Mouse (Mus musculus) heart, postnatal 10 days (tissue): Measurements from ENCODE around the gene Psmb7. TPM values are rescaled to one million over a fixed set of nuclear protein-coding genes. Genes with fewer than 3 reads are reported as not detected.
A peak's percentile ranks its signal among the peaks of the same experiment; 100 is the strongest.

Experiments used
- DNase-seq, 2 experiments: peaks; one replicate each; pipeline ENCODE4 v3.0.0; 2021
- intact Hi-C: fragments of 180-260 bp; cut with DNase I; formaldehyde crosslinking; loops from one replicate; pipeline ENCODE4 v1.15.1; 2025
- total RNA-seq, 2 experiments: library from RNA; stranded (reverse); gene quantifications; 2 replicates each; pipeline ENCODE4 v1.2.3; 2021

Psmb7 gene
- total RNA-seq, 2 experiments from 2014 or later, result 253 to 257 TPM

- no peak for DNase-seq
- intact Hi-C loops, result loop anchor here (2.0 to 5.0 kb wide), 2 partner anchors 92 to 215 kb away; no protein-coding TSS in a partner anchor
These were observed 3.3 kb upstream of the Psmb7 start for GRCm38 (mm10) chr2:38647201-38647606.

GRCm38 (mm10) chr2:38645936-38646335 is 2.0 kb upstream of the Psmb7 start:
- intact Hi-C loops, result loop anchor here (2.0 to 5.0 kb wide), 3 partner anchors 13 to 216 kb away; no protein-coding TSS in a partner anchor
- peak; percentile 76 to 84 for DNase-seq

DNA sequence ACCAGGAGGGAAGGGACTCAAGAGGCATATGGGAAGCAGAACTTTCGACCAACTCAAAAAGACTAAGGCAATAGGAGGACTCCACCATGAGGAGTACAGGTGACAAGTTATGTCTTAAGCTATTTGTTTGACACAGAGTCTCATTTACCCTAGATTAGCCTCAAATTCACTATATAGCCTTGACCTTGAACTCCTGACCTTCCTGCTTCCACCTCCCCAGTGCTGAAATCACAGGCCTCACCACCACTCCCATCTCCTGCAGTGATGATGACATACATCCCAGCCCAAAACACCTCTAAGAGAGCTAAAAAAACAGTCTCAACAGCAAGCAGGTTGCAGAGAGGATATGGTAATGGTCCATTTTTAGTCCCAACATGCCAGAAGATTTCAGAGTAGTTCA is 2.1 kb downstream of the Psmb7 start:
- intact Hi-C loops, result no loop called here

GRCm38 (mm10) chr2:38637716-38638267 is 6.1 kb downstream of the Psmb7 start:
- DNase-seq, result no peak
- intact Hi-C loops, result no loop called here

More for the DNA sequence above, 2.1 kb downstream of the Psmb7 start:
- DNase-seq, result no peak

DNA sequence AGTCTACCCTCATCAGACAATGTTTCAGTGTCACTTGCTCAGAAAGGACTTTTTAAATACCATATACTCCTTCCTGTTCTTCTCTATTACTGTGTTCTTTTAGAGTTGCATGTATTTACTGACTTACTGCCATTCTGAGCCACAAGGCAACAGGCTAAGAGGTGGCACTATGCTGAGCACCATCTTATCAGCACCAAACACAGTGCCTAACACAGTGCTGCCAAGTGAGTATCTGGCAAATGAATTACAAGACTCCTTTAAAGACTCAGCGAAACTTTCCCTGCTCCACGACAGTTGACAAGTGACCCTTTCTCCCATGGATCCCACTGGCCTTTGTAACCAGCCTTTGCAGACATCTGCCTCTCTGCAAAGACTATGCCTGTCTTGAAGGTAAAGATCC is 13.3 kb downstream of the Psmb7 start:
- intact Hi-C loops, result no loop called here
- no peak for DNase-seq

DNA sequence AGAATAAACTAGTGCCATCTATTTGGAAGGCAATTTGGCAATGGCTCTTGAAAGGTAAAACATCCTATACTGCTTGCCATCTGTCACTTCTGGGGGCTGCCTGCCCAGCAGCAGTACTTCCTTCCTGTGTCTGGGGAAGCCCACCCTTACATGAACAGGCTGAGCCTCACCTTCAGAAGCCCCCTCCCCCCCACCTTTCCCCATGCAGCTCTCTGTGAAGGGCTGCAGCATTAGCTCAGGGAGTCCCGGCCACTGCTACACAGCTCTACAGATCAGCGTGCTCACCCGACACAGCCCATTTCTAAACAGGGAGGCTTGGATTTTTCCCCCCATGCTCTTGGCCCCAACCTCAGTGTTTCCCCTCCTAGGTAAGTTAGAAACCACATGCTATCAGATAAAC is 14.4 kb downstream of the Psmb7 start:
- intact Hi-C loops, result no loop called here
- no peak for DNase-seq

GRCm38 (mm10) chr2:38628801-38629200 is 15.1 kb downstream of the Psmb7 start:
- intact Hi-C loops, result no loop called here
- no peak for DNase-seq

DNA sequence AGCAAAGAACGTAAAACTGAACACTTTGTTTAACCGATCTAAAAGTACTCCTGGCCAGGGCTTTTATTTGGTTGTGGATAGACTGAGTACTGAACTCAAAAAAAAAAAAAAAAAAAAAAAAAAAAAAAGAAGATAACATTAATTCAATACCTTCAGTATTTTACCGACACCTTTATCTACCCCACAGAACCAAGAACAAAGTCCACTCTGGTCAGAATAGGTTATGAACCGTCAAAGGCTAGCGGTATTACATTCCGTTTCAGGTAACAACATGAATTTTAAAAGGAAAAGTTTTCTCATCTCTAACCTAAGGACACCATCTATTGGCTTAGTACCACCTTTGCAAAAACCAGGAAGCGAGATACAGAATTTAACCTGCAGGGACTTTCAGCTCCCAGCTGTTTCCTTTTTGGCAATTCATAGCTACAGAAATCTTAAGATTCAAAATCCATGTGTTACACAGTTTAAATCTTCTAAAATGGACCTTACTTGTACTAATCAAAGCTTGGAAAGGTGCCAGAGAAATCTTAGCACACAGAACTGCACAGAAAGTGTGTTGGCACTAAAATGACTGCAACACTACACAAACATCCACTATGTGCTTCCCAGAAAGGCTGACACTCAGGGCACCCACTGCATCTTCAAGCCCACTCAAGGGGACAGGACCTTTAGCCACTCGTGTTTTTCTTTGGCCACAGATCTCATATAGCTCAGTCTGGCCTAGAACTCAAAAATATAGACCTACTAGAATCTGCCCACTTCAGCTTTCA is 19.9 kb downstream of the Psmb7 start:
- no peak for DNase-seq
- intact Hi-C loops, result no loop called here

GRCm38 (mm10) chr2:38623411-38623810 is 20.5 kb downstream of the Psmb7 start:
- intact Hi-C loops, result no loop called here
- DNase-seq, result no peak

GRCm38 (mm10) chr2:38621610-38622021 is 22.3 kb downstream of the Psmb7 start:
- no peak for DNase-seq
- intact Hi-C loops, result no loop called here

DNA sequence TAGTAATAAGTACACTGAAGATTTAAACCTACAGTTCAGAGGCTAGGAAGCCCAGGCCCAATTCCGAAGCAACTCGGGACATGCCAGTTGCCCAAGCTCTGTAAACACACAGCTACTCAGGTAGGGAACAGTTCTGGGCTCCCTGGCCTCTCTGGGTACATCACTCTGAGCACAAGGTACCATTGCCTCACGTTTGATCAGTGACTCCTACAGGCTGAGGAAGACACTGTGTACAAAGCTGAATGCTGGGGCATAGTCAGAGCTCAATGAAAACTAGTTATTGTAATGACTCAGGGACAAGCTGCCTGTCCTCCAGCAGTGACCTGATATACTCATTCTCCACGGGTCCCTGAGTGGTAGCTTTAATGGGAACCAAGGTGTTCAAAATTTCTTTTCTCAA is 22.8 kb downstream of the Psmb7 start:
- intact Hi-C loops, result no loop called here
- no peak for DNase-seq

- no peak for DNase-seq
- intact Hi-C loops, result no loop called here
These were observed 24.1 kb downstream of the Psmb7 start for GRCm38 (mm10) chr2:38619777-38620176.

DNA sequence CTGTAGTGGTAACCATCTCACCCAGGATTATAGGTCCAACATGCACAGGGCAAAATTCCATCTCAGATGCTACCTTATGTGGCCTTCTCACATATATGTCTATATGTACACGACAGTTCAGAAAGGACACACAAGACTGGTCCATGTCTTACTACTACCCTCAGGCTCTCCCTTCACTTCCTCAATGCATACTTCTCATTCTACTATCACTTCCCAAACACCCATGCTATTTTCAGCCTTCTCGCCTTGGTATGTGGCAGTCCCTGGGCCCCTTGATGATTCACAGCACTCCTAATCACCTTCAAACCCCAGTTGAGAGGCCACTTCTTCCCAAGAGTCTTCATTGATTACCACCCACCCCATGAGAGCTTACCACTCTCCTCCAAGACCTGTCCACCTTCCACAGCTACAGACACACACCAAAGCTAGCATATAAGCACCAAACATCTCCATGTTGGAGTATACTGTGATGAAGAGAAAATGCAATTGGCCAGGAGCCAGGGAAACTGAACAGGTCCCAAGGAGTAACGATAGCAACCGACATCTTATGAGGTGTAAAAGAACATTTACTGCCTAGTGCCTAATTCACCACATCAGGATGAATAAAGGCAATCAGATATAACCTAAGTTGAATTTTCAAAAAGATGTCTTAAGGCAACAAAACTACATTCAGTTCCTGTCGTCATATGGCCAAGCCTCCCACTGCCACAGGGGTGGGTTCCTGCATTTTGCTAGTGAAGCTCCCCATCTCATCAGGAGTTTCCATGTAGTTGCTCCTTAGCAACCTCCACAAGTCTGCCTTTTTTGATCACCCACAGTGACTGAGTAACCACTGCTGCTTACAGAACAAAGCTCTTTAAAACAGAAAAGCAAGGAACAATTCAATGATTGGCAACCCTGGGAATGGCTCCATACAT is 26.7 kb downstream of the Psmb7 start:
- no peak for DNase-seq
- intact Hi-C loops, result no loop called here

DNA sequence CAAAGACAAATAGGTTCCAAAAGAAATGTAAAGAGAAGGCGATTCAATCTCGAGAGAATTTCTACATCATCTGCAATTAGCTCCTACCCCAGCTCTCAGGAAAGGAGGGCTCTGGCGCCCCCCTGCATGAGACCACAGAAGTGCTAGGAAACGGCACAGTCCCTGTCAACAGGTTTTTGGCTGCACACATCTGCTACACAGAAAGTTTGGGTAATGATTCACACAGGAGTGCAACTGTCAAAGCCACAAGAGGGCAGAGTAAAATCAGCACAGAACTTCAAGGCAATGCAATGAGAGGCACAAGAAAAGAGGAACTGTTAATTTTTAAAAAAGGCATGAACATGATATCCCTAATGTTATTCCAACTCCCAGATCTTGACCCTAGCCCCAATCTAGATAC is 27.8 kb downstream of the Psmb7 start:
- intact Hi-C loops, result no loop called here
- DNase-seq, result peak; percentile 43 to 47

DNA sequence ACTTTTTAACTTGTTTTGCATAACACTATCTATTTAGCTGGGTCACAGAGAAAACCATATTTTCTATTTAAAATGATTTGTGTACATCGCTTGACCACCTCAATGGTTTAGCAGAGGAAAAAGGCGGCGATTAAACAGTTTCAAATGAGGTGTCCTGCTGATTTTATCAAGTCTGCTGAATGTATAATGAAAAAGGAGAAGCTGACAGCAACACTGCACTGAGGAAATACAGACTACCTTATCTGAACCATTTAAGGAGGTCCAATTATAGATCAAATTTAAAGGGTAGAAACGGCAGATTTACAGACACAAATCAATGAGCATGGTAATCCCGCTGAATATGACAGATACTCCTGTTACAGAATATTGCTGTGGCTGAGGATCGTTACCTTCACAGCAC is 29.4 kb downstream of the Psmb7 start:
- DNase-seq, result no peak
- intact Hi-C loops, result no loop called here

GRCm38 (mm10) chr2:38613576-38613975 is 30.3 kb downstream of the Psmb7 start:
- no peak for DNase-seq
- intact Hi-C loops, result no loop called here

DNA sequence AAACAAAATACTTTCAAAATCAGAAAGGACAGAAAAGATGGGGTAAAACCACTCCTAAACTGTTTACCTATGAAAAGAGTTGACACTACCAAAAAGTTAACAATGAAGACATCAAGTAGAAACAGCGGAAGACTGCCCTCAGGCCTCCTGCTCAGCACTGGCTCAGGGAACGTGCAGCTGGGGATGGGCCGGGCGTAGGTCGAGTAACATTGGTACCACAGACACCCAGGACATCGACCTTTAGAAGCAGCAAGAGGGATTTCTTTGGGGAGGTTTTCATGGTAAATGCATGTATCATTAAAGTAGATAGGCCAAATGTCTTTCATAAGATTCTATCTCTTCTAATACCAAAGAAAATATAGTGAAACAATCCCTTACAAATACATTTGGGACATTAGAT is 31.3 kb downstream of the Psmb7 start:
- DNase-seq, result no peak

DNA sequence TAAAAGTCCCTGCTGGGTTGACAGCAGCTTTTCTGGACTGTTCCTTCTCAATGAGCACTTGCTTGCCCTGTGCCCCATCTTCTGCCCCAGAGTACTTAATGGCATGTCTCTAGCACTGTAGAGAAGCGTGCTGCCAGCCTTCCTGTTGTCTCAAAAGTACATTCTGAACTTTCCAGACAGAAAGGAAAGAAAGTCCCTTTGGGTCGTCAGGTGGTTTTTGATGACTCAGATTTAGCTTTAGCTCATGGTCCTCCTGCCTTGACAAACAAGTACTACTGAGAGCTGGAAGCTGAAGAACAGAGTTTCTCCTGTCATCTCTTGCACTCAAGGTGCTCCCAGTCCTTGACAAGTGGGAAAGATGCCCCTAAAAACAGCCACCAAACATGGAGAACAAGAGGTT is 33.7 kb downstream of the Psmb7 start:
- DNase-seq, result no peak
- intact Hi-C loops, result no loop called here

More for the DNA sequence above, 31.3 kb downstream of the Psmb7 start:
- intact Hi-C loops, result no loop called here

- intact Hi-C loops, result no loop called here
- DNase-seq, result no peak
These were observed 34.6 kb downstream of the Psmb7 start for GRCm38 (mm10) chr2:38609310-38609709.

- DNase-seq, result no peak
- intact Hi-C loops, result no loop called here
These were observed 35.0 kb downstream of the Psmb7 start for GRCm38 (mm10) chr2:38608831-38609309.

GRCm38 (mm10) chr2:38607716-38608115 is 36.2 kb downstream of the Psmb7 start:
- DNase-seq, result no peak
- intact Hi-C loops, result no loop called here
